Mouse (Mus musculus) layer of hippocampus, postnatal 25 days (tissue): Measurements from ENCODE around the gene Zcchc4. TPM values are rescaled to one million over a fixed set of nuclear protein-coding genes. Genes with fewer than 3 reads are reported as not detected.
"Not testable (repeated sequence)": the region's sequence is repeated elsewhere in the genome, so short reads cannot be mapped to it uniquely, and the experiment has no call there.

Experiments used
- DNase-seq, 2 experiments: peaks; one replicate each; pipeline ENCODE4 v3.0.0; 2022; ENCODE audit warnings: mixed read lengths in 2 of 2, low spot score in 1 of 2; ENCODE audit errors: extremely low spot score in 1 of 2
- total RNA-seq, 2 experiments: library from RNA; stranded (reverse); gene quantifications; 2 replicates each; pipeline ENCODE4 v1.2.3; 2021

Gene Zcchc4
- 1 to 10 TPM; 9.4 to 9.8 TPM for total RNA-seq

DNA sequence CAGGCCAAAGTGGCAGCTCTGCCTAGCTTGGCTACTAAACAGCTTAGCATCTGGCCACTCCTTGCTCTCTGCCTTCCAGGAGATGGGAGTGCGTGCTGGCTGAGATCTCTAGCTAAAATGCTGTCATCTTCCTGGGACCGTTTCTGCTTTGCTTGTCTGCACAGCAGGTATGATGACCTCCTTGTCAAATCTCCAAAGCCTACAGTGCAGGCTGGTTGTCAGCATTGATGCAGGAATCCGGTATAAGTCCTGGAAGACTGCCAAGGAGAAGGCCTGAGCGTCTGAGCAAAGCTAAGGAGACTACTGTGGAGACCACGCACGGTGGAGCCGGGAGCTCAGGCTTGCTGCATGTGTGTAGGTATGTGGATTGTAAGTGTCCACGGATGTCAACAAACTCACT, at the start of gene Zcchc4:
Gene Zcchc4 (plus strand): TSS at position 173 of the 400 bp plus-strand sequence.
- no peak for DNase-seq

DNA sequence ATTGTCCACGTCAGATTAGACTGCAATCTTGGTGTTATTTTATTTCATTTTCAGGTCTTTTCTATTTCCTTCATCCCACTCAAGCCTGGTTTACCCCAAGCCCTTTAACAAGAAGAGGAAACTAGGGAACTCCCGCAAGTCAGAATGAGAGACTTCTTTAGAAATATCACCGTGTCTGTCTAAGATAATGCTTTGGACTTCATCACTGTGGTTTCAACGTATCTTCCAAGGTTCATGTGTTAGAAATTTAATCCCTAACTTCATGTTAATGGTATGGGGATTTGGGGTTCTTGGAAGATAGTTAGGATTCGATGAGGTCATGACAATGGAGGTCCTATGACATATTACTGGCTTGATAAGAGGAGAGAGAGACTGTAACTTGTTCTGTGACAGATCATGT, 47.5 kb upstream of the Zcchc4 start:
- DNase-seq = no peak

DNA sequence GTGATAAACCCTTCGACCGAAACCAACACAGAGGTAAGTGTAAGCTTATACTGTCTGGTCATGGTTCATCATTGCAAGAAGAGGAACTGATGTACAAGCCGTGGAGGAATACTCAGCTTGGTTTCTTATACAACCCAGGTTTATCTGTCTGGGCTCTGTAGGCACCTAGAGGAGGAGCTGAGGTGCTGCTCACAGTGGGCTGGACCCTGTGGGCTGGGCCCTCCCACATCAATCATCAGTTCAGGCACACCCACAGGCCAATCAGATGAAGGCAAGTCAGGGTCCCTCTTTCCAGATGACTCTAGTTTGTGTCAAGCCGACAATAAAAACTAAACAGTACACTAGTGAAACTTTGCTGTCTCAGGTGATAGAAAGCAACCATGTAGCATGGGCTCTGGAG, 42.4 kb upstream of the Zcchc4 start:
- DNase-seq = no peak

DNA sequence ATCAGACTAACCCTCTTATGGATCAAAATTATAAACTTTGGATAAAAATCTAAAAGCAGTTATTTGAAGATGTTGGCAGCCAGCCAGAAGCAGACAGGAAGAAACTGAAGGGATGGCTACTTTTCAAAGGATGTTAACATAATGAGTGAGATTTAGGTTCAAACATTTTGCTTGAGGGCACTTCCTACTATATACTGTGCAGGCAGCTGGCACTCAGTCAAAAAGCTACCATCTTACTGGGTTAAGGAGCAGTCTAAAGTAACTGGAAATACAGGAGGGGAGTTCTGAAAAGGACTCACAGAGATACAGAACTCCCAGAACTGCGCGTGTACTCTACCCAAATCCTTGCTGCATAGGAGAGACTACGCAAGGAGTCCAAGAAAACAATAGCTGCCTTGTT, 39.2 kb upstream of the Zcchc4 start:
- DNase-seq = no peak

DNA sequence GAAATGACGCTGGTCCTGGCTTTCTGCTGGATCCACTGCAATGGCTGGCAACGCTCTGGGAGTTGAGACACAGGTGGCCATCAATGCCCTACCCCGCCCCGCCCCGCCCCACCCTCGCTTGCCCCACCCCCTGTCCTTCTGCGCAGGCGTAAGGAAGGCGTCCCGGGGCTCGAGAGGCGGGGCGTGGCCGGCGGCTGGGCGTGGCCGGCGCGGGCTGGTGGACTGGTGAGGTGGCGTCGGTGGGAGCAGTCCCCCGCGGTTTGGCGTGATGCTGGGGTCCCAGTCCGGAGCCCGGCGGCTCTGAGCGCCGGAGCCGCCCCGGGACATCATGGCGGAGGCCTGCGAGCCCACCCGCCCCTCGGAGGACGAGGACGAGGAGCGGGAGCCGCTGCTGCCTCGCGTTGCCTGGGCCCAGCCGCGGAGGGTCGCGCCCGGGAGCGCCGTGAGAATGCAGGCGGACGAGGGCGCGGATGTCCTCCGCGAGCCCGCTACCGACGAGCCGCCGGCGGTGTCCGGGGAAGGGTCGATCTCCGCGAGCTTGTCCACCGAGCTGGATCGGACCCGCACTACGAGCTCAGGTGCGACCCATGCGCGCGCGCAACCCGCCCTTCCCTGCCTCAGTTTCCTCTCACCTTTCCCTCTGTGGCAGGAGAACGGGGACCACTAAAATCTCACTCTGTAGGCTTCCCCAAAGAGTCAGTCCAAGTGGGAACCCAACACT, 33.7 kb upstream of the Zcchc4 start, which contains the start of gene Pi4k2b:
Gene Pi4k2b (plus strand): TSS at position 184 of the 721 bp plus-strand sequence.
- peak; percentile 26 to 50 for DNase-seq

DNA sequence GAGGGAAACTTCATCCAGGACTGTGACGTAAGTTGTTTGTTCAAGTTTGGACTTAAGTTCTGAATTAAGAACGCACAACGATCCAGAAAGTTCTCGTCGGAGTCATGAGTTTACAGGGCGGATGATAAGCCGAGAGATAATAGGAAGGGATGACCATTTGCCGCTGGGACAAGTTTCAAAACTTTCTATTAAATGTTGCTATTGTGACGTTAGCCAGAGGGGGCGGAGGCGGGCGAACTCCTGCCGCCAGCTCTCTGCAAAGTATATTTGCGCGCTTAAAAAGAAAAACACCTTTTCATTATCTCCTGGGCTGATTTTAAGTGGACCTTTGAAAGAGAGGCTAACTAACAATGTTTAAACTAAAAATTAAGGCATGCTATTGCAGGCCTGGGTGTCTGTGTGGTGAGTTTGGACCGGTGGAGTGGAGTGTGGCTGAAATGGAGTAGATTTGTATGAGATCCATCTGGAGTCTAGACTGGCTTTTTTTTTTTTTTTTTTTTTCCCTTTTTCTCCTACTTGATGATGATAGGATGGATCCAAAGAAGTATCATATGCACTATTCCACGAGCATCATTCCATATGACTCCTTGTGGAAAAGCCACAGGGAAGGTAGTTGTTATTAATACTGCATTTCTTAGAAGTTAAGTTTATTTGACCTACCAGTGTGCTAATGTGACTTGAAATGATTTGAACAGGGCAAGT, 32.9 kb upstream of the Zcchc4 start:
- peak in 1 of 2 experiments; percentile 9 for DNase-seq

DNA sequence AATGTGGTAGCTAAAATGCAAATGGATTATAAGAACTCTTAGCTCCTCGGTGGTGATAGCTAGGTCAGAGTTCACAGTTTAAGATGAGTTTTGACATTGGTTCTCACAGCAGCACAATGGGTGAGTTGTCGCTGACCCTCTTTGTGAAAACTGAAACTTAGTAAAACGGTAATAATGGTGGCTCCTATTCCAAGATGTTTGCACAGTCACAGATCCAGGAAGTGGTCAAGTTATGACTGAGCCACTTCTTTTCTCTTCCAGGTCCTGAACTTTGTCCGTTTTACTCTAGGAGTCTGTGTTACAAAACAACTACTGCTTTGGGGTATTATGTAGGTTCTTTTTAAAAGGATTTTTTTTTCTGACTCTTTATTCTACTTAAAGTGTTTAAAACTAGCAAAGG, 32.0 kb upstream of the Zcchc4 start:
- DNase-seq = no peak

DNA sequence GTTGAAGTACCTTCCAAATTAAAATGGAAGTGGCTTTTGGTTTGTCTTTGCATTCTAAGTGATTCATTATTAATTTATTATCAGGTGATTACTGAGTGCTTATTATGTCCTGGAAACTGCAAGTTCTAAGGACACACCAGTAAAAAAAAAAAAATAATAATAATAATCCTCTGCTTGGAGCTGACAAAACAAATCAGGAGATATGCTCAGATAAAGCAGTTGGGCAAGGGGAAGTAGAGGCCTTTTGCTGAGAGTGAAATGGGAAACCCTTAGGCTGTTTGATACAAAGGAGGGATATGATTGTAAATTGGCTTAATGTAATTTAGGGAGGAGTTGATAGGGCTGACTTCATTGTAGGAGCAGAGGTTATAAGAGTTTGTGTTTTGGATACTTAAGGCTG, 28.3 kb upstream of the Zcchc4 start:
- no peak for DNase-seq

DNA sequence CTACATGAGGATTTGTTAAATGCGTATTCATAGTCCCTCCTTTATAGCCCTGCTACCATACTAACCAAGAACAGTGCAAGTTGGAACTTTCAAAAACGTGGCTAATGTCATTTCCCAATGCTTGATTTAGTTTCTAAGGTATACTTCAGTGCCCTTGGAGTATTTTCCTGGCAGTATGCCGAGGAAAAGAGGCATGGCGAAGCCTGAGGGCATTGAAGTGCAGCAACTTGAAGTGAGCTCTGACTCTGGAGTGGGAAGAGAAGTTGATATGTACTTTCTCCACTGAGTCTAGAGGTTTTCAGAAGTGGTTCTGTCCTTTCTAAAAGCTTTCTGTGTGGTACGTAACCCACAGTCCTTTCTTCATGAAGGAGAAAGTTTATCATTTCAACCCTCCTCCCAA, 26.5 kb upstream of the Zcchc4 start:
- no peak for DNase-seq

DNA sequence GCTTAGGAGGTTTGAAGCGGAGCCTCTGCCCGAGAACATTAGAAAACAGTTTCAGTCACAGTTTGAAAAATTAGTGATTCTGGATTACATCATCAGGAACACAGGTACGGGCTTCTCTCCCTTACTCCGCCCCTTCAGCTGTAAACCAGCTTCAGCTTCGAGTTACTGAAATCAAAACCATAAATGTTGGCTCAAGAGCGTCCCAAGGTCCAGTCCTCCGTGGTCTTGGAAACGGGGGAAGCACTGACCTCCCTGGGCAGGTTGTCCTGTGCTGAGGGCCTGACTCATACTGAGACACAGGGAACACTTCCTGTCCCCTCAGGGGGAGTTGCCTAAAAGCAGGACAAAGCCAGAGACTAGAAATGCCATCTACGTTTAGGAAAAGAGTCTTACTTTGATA, 22.1 kb upstream of the Zcchc4 start:
- no peak for DNase-seq

DNA sequence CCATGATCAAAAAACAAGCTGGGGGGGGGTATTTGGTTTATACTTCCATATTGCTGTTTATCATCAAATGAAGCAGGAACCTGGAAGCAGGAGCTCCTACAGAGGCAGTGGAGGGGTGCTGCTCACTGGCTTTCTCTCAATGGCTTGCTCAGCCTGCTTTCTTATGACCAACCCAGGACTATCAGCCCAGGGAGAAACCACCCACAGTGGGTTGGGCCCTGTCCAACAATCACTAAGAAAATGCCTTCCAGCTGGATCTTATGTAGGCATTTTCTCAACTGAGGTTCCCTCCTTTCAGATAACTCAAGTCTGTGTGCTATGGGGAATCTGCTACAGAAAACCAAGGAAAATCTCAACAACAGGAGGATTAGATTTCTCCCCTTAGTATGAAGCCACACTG, 21.0 kb upstream of the Zcchc4 start:
- no peak for DNase-seq

DNA sequence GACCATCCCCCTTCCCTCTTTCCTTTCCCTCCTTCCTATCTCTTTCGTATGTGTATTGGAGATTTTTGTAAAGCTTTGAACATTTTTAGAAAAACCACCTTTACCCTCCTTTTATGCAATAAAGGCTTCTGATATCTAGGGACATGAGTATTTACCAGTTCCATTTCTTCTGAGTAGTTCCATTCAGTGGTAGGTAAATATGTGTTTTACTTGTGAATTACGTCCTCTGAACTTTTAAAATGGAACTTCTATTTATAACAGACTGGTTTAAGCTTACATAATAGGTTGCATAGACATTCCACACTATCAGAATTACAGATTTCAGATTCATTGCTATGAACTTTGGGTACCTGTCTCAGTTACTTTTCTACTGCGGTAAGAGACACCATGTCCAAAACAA, 19.9 kb upstream of the Zcchc4 start:
- no peak for DNase-seq

DNA sequence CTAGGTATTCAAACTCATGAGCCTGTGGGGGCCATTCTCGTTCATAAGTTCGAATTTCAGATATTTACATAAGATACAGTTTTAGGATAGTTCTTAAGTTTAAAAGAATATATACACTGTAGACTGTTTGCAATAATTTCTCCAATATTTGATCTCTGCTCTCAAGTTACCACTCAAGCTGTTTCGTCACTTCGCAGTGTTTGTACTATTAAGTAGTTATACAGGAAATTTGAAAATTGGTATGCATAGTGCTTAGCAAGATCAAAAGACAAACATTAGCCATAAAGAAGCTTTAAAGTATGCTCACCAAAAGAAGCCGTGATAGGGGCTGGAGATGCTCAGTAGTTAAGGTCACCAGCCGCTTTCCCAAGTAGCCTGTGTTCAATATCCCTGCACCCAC, 19.2 kb upstream of the Zcchc4 start:
- DNase-seq = no peak

DNA sequence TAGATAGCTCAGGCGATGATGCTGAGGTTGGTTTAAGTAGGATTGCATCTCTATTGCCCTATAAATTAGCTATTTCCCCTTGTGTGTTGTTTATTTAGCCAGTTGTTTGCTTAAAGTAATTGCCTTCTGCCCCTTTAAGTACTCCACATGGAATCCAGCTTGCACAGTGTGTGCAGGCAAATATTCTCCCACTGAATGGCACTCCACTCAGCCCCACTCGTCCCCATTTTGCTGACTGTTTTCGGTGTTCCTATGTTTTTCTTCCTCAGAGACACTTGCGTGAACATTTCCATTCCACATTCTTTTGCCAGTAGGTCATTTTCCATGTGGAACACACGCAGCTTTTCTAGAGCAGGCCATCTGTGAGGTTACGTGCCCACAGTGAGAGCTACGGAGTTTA, 12.6 kb upstream of the Zcchc4 start:
- no peak for DNase-seq

DNA sequence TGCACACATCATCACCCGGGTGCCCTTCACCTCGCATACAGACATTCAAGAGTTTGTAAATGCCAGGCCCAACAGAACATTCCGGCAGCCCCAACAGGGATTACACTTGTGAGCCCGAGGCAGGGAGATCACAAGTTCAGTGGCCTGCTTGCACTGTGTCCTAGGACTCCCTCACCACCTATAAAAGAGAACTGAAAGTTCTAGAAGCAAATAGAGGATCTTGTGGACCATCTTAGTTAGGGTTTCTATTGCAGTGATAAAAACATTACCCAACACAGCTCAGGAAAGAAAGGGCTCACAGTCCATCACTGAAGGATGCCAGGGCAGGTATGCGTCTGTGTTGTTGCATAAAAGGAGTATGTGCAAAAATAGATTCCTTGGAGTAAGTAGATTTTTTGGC, 942 bp upstream of the Zcchc4 start:
- no peak for DNase-seq

DNA sequence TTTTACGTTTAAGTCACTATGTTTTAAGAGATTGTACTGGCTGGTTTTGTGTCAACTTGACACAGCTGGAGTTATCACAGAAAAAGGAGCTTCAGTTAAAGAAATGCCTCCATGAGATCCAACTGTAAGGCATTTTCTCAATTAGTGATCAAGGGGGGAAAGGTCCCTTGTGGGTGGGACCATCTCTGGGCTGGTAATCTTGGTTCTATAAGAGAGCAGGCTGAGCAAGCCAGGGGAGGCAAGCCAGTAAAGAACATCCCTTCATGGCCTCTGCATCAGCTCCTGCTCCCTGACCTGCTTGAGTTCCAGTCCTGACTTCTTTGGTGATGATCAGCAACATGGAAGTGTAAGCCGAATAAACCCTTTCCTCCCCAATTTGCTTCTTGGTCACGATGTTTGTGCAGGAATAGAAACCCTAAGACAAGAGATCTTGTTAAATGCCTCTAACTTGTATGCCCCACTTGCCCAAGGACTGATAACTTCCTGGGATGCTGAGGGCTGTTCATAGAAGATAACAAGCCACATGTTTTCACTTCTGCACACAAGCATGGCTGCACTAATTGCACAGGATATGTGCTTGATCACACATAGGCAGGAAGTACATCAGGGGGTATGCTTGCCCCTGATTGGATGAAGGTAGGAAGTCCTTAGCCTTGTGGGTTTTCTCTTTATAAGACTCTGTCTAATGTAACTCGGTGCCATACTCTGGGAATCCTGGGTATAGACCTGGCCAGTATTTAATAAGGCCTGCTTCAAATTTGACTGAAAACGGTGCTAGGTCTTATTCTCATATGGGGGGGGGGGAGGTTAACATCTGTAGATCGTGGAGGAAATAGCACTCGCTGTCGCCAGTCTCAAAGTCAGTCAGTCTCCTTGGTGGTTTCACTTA, 1.5 kb downstream of the Zcchc4 start:
- not testable (repeated sequence) for DNase-seq

DNA sequence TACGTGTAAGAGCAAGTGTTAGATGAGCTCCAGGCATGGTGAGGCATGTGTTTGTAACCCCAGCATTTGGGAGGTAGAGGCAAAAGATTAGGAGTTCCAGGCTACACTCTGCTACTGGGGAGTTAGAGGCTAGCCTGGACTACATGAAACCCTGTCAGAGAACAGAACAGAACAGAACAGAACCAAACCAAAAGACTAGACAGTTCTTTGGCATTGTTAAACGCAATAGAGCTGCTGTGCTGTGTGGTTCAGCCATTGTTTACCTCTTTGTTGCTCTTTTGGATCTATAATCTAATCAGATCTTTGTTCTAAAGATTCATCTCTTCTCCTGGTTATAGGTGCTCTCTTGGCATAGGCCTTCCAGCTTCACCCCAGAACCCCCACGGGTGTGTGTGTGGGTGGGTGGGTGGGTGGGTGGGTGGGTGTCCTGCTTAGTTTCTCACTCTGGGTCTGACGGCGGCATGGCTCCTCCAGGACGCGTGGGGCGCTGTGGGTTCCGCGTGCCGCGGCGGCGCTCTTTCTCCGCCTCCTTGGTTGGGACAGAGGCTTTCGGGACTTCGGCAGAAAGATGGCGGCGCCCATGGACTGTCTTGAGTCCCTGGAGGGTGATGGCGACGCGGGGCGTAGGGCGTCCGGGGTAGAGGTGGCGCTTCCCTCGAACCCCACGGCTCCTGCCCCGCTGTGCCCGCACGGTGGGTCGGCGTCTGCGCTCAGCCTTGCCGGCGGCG, 7.5 kb downstream of the Zcchc4 start:
- peak; percentile 80 to 84 for DNase-seq

DNA sequence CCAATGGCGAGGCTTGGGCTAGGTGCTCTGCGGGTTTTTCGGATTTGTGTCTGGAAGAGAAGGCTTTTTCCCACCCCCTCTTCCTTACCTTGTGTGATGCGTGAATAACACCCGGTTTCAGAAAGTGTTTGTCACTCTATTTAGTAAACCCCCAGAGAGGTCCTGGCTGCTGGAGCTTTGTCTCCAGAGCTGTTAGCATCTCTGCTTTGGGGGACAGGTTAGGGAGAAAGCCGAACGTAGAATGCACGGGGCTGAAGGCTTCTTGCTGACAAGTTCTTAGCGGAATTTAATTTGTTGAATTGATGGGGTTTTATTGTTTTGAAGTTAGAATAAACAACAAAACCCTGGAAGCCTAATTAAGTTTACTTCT, 8.0 kb downstream of the Zcchc4 start:
- DNase-seq = no peak

DNA sequence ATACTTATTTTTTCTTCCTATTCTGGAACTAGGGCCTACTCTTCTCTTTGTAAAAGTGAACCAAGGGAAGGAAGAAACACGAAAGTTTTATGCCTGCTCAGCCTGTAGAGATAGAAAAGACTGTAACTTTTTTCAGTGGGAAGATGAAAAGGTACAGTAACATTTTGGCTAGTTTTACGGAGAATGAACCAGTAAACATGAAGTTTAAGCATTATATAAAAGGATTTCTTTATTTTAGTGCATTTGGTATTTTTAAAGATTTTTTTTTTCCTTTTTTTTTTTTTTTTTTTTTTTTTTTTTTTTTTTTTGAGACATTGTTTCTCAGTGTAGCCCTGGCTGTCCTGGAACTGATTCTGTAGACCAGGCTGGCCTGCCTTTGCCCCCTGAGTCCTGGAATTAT, 8.7 kb downstream of the Zcchc4 start:
- DNase-seq = no peak

DNA sequence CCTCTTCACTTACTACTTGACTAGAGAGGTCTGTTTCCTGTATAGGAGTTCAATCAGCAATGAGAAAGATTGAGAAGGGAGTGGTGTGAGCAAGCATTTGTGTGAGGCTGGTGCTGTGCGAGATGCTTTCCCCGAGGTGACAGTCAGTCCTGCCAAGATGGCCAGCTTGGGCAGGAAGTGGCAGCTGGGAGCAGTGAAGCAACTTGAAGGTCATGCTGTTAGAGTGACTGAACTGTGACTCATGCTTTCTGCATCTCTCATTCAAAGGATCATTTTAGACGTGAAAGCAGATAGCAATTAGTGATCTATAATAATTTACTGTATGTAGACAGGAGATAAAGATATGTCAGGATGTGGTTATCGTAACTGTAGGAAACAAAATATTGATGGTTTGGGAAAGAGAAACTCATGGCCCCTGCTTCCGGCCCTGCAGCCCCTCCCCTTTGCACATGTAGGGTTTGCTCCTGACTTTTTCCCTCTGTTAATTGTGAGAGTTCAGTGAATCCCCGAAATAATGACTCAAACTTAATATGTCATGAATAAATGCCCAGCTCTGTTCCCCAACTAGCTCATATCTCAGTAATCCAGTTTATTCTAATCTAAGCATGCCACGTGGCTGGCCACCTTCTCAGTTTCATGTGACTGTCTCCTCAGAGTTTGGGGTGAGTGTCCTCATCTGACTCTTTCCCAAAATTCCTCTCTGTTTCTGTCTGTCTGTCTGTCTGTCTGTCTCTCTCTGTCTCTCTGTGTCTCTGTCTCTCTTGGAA, 11.5 kb downstream of the Zcchc4 start:
- no peak for DNase-seq
